Mouse (Mus musculus) forebrain, embryonic 14.5 days (tissue): ENCODE results near the gene Alk. TPM values are rescaled to one million over a fixed set of nuclear protein-coding genes. Genes with fewer than 3 reads are reported as not detected.
A peak's percentile ranks its signal among the peaks of the same experiment; 100 is the strongest.

ENCODE experiments used
- ATAC-seq: fragments of 200-750 bp; cut with Nextera tagmentation; 2 replicates; pipeline ENCODE4 v1.8.0; 2017; ENCODE audit warnings: mild to moderate bottlenecking, moderate library complexity
- DNase-seq: peaks from one replicate; pipeline ENCODE4 v3.0.0-alpha.2; 2015; ENCODE audit warnings: low spot score
- H3K27ac ChIP-seq: fragments of 300-500 bp; sonication (generic); 2 replicates; pipeline ENCODE4 v1.5.1; 2014; ENCODE audit warnings: low read depth, mild to moderate bottlenecking, control low read depth, low read length, moderate library complexity
- H3K27me3 ChIP-seq: fragments of 300-500 bp; sonication (generic); replicated peaks from 2 replicates; pipeline ENCODE4 v1.6.1; 2014; ENCODE audit warnings: low read length, control low read depth, mixed read lengths; ENCODE audit not compliant: control insufficient read depth, insufficient read depth
- H3K36me3 ChIP-seq: fragments of 300-500 bp; sonication (generic); 2 replicates; pipeline ENCODE4 v1.6.1; 2014; ENCODE audit warnings: low read length, control low read depth; ENCODE audit not compliant: control insufficient read depth, insufficient read depth
- H3K4me1 ChIP-seq: fragments of 300-500 bp; sonication (generic); 2 replicates; pipeline ENCODE4 v1.6.1; 2014; ENCODE audit warnings: antibody characterized with exemption, low read length, control low read depth; ENCODE audit not compliant: control insufficient read depth, insufficient read depth
- H3K4me2 ChIP-seq: fragments of 300-500 bp; sonication (generic); 2 replicates; pipeline ENCODE4 v1.6.1; 2014; ENCODE audit warnings: mild to moderate bottlenecking, control low read depth, low read length
- H3K4me3 ChIP-seq: fragments of 300-500 bp; sonication (generic); 2 replicates; pipeline ENCODE4 v1.5.1; 2014; ENCODE audit warnings: low read depth, low read length, control low read depth
- H3K9ac ChIP-seq: fragments of 300-500 bp; sonication (generic); 2 replicates; pipeline ENCODE4 v1.6.1; 2014; ENCODE audit warnings: mild to moderate bottlenecking, low read length, control low read depth, moderate library complexity
- H3K9me3 ChIP-seq: fragments of 300-500 bp; sonication (generic); replicated peaks from 2 replicates; pipeline ENCODE4 v1.6.1; 2016; ENCODE audit warnings: low read length, control low read depth, mixed read lengths; ENCODE audit not compliant: control insufficient read depth
- WGBS: fragments of 180-500 bp; shearing (Covaris S2); extraction: QIAGEN DNeasy Blood & Tissue Kit; methylation state at CpG from one replicate; pipeline ENCODE4 v1.1.7; 2014; 5-methylcytosine and 5-hydroxymethylcytosine counted together
- polyA plus RNA-seq: library from polyadenylated mRNA; unstranded; fragments of >200 nt; fragmentation: Nextera tagmentation; extraction: Ambion mirVana; gene quantifications from 2 replicates; pipeline ENCODE4 v1.2.1, GENCODE M21; 2014

The Alk gene
- polyA plus RNA-seq, 1 experiment from 2014 or later, result 0.55 TPM

- H3K27me3 ChIP-seq, result no peaks in the 10 kb centered on the region
- H3K4me1 ChIP-seq, result peaks cover 12% of the 10 kb centered on the region
- peak overlapping the region; percentile 33; the same call in 1 of the 2 replicates for H3K27ac ChIP-seq
- no peaks in the 10 kb centered on the region for H3K36me3 ChIP-seq
- DNase-seq, result peak; percentile 66
- H3K9ac ChIP-seq, result peak overlapping the region; percentile 32; the same call in 1 of the 2 replicates
- ATAC-seq, result peak; percentile 33
- H3K9me3 ChIP-seq, result no peaks in the 10 kb centered on the region
- peak overlapping the region; percentile 14 for H3K4me2 ChIP-seq
- 19% methylated on average over 11 of the region's 11 CpGs for WGBS
- H3K4me3 ChIP-seq, result no peak overlapping the region
Measured at GRCm38 (mm10) chr17:72043667-72044390, 560.6 kb downstream of the Alk start.

- ATAC-seq, result peak; percentile 87
- Histone ChIP-seq H3K36me3 (no peaks in the 10 kb centered on the region), H3K4me2 (peak overlapping the region; percentile 14; the same call in 1 of the 2 replicates), H3K27ac (peak overlapping the region; percentile 16; the same call in 1 of the 2 replicates), H3K4me3 (no peak overlapping the region), H3K4me1 (peaks cover 12% of the 10 kb centered on the region), H3K27me3 (no peaks in the 10 kb centered on the region), H3K9ac (no peak overlapping the region), H3K9me3 (no peaks in the 10 kb centered on the region)
- peak; percentile 88 for DNase-seq
- 19% methylated on average over 9 of the region's 9 CpGs for WGBS
Measured at GRCm38 (mm10) chr17:72043001-72043666, 561.3 kb downstream of the Alk start.

GRCm38 (mm10) chr17:72039176-72039948 is 565.1 kb downstream of the Alk start:
- ATAC-seq, result no peak
- no peak overlapping the region for H3K9ac ChIP-seq
- DNase-seq, result no peak

GRCm38 (mm10) chr17:72038371-72038770 is 566.1 kb downstream of the Alk start:
- Histone ChIP-seq H3K27me3 (no peaks in the 10 kb centered on the region), H3K4me3 (no peak overlapping the region), H3K9ac (no peak overlapping the region), H3K36me3 (no peaks in the 10 kb centered on the region), H3K4me2 (no peak overlapping the region), H3K27ac (no peak overlapping the region), H3K9me3 (no peaks in the 10 kb centered on the region), H3K4me1 (peaks cover 6% of the 10 kb centered on the region; the same call in 1 of the 2 replicates)
- WGBS, result 71% methylated on average over 5 of the region's 5 CpGs
- ATAC-seq (no peak), DNase-seq (no peak)

More at GRCm38 (mm10) chr17:72039176-72039948, 565.1 kb downstream of the Alk start:
- Histone ChIP-seq H3K4me3 (no peak overlapping the region), H3K27me3 (no peaks in the 10 kb centered on the region), H3K27ac (no peak overlapping the region), H3K4me2 (no peak overlapping the region), H3K4me1 (peaks cover 12% of the 10 kb centered on the region), H3K9me3 (no peaks in the 10 kb centered on the region), H3K36me3 (no peaks in the 10 kb centered on the region)
- WGBS, result 74% methylated on average over 7 of the region's 7 CpGs

- Histone ChIP-seq H3K9ac (no peak overlapping the region), H3K27ac (no peak overlapping the region), H3K9me3 (no peaks in the 10 kb centered on the region), H3K4me2 (no peak overlapping the region), H3K27me3 (no peaks in the 10 kb centered on the region), H3K4me3 (no peak overlapping the region), H3K36me3 (no peaks in the 10 kb centered on the region), H3K4me1 (no peaks in the 10 kb centered on the region; the same call in 1 of the 2 replicates)
- DNase-seq (peak; percentile 55), ATAC-seq (peak; percentile 68; the same call in 1 of the 2 replicates)
- WGBS, result 58% methylated on average over 7 of the region's 7 CpGs
Measured at GRCm38 (mm10) chr17:72030672-72031071, 573.8 kb downstream of the Alk start.

GRCm38 (mm10) chr17:72023323-72023722 is 581.1 kb downstream of the Alk start:
- no peak overlapping the region for H3K4me3 ChIP-seq
- H3K4me1 ChIP-seq, result 0 out of 2 replicates have a peak, but pooled peaks cover 3% of the 10 kb centered on the region
- H3K36me3 ChIP-seq, result no peaks in the 10 kb centered on the region
- no peak overlapping the region for H3K4me2 ChIP-seq
- no peak for DNase-seq
- ATAC-seq, result peak; percentile 26; the same call in 1 of the 2 replicates
- no peaks in the 10 kb centered on the region for H3K27me3 ChIP-seq
- WGBS, result 66% methylated on average over 9 of the region's 9 CpGs
- no peak overlapping the region for H3K9ac ChIP-seq
- no peak overlapping the region for H3K27ac ChIP-seq
- H3K9me3 ChIP-seq, result no peaks in the 10 kb centered on the region

- Histone ChIP-seq H3K9ac (no peak overlapping the region), H3K4me1 (0 out of 2 replicates have a peak, but pooled peaks cover 3% of the 10 kb centered on the region), H3K27ac (no peak overlapping the region), H3K9me3 (no peaks in the 10 kb centered on the region), H3K36me3 (no peaks in the 10 kb centered on the region), H3K27me3 (no peaks in the 10 kb centered on the region), H3K4me2 (no peak overlapping the region), H3K4me3 (no peak overlapping the region)
- ATAC-seq (no peak; the same call in 1 of the 2 replicates), DNase-seq (no peak)
- 73% methylated on average over 10 of the region's 10 CpGs for WGBS
Measured at GRCm38 (mm10) chr17:72021733-72022669, 582.4 kb downstream of the Alk start.

- ATAC-seq, result no peak
- no peak overlapping the region for H3K9ac ChIP-seq
- no peaks in the 10 kb centered on the region for H3K36me3 ChIP-seq
Measured at GRCm38 (mm10) chr17:72017329-72017728, 587.1 kb downstream of the Alk start.

More at GRCm38 (mm10) chr17:72017329-72017728, 587.1 kb downstream of the Alk start:
- Histone ChIP-seq H3K27me3 (no peaks in the 10 kb centered on the region), H3K4me2 (no peak overlapping the region), H3K27ac (no peak overlapping the region), H3K4me1 (no peaks in the 10 kb centered on the region), H3K9me3 (no peaks in the 10 kb centered on the region), H3K4me3 (no peak overlapping the region)
- DNase-seq, result no peak
